In the genomic region with DNA sequence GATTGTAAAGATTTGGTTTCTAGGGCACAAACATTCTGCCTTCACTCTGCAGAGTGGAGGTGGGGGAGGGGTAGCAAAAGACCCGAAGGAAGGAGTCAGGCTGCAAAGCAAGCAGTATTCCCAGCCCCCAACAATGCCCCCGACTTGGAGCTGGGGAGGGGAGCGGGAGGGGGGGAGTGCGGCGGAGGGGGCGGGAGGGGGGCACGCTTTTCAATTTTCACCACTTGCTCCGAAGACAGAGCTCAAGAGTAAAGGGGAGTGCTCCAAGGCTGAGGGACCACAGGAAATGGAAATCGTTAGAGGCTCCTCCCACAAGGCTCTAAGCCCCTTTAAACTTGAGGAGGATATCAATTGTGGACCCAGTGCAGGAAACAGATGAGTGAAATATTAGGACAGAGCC, we compare ENCODE assay signal across 8 mouse cellular contexts.
DNase-seq lines count a peak whose midpoint lies in the region; ATAC-seq lines count a peak whose summit lies in the region.

No protein-coding gene starts in this region.

- H3K9me3 ChIP-seq in heart, embryonic 15.5 days (replicated peaks), result no peaks in the 10 kb centered on the region
- no peaks in the 10 kb centered on the region for H3K9me3 ChIP-seq in intestine, embryonic 14.5 days (ENCODE audit: control insufficient read depth, low read length)

- ATAC-seq in heart, embryonic 15.5 days (replicated peaks; ENCODE audit: insufficient number of reproducible peaks, insufficient read depth, low FRiP score, low read depth), result no peak
- ATAC-seq in intestine, embryonic 14.5 days (replicated peaks; ENCODE audit: low FRiP score, low TSS enrichment, low read depth), result no peak
- no peak for ATAC-seq in CD4-positive, CD25-positive, alpha-beta regulatory T cell, adult 4 months

- peaks cover 19% of the 10 kb centered on the region for H3K4me1 ChIP-seq in heart, embryonic 15.5 days (replicated peaks)
- no peaks in the 10 kb centered on the region; the same call in 1 of the 2 replicates for H3K4me1 ChIP-seq in intestine, embryonic 14.5 days (replicated peaks; ENCODE audit: control insufficient read depth, insufficient read depth, low read length)

- H3K9ac ChIP-seq in heart, embryonic 15.5 days, result no peak overlapping the region
- no peak overlapping the region for H3K9ac ChIP-seq in intestine, embryonic 14.5 days (ENCODE audit: low read length)

- peak overlapping the region; percentile 48 for H3K4me2 ChIP-seq in heart, embryonic 15.5 days
- peak overlapping the region; percentile 41 for H3K4me2 ChIP-seq in intestine, embryonic 14.5 days (ENCODE audit: low read length)

- WGBS in heart, embryonic 15.5 days, result 7% methylated on average over 9 of the region's 9 CpGs
- WGBS in intestine, embryonic 14.5 days, result 17% methylated on average over 8 of the region's 9 CpGs

- peak overlapping the region; percentile 17 for H3K4me3 ChIP-seq in heart, embryonic 15.5 days
- H3K4me3 ChIP-seq in intestine, embryonic 14.5 days (ENCODE audit: low read depth, low read length), result peak overlapping the region; percentile 18

- peak overlapping the region; percentile 31; the same call in 1 of the 2 replicates for H3K27ac ChIP-seq in heart, embryonic 15.5 days
- peak overlapping the region; percentile 33; the same call in 1 of the 2 replicates for H3K27ac ChIP-seq in intestine, embryonic 14.5 days (ENCODE audit: low read depth)

- no peaks in the 10 kb centered on the region for H3K27me3 ChIP-seq in heart, embryonic 15.5 days
- H3K27me3 ChIP-seq in intestine, embryonic 14.5 days (replicated peaks; ENCODE audit: control insufficient read depth, insufficient read depth, low read length), result no peaks in the 10 kb centered on the region

- no peaks in the 10 kb centered on the region for H3K36me3 ChIP-seq in heart, embryonic 15.5 days
- H3K36me3 ChIP-seq in intestine, embryonic 14.5 days (ENCODE audit: control insufficient read depth, insufficient read depth, low read length), result 0 out of 2 replicates have a peak, but pooled peaks cover 3% of the 10 kb centered on the region

- DNase-seq in heart, adult 9 months (ENCODE audit: low spot score in 2 of 2), result no peak
- DNase-seq in embryo, embryonic 9.5 days (ENCODE audit: extremely low spot score), result peak; percentile 59
- no peak for DNase-seq in intestine, embryonic 14.5 days (ENCODE audit: low spot score)
- peak; percentile 40 for DNase-seq in neural tube, embryonic 10.5 days (ENCODE audit: extremely low spot score, low spot score)
- no peak for DNase-seq in urinary bladder, postnatal 25 days (ENCODE audit: low spot score)
- no peak for DNase-seq in right cerebral cortex, adult 18-20 months

Comparison
In these comparisons a context has a peak if more than half of its experiments do, and no peak if none do; other contexts are left out.
1. DNase-seq: peak in embryo, embryonic 9.5 days (single experiment) and neural tube, embryonic 10.5 days (single experiment); none in heart, adult 9 months (0 of 2), intestine, embryonic 14.5 days (single experiment), urinary bladder, postnatal 25 days (single experiment) and right cerebral cortex, adult 18-20 months (single experiment).